Comparison of ENCODE assay signal across 21 mouse cellular contexts in the genomic region with DNA sequence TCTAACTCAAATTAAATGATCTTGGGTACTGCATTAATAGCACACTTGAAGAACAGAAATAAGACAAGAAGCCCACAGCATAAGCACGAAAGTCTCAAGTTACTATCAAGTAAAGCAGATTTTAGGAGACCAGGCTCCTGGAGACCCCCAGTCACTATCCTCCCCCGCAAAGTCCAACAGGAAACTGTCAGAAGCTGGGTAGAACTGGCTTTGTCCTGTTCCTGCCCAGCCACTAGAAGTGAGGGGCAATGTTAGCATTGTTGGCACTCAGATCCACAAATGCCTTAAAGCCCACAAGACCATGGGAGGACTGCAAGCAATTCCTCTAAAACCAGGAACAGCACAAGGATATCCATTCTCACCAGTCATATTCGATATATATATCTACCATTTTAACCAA.
"Had no signal": no experiment of that assay in that cellular context is flagged by ENCODE, and none has a peak within 500 bp of the region (broad histone marks: within the 10 kb centered on the region; RNA-seq: fewer than 3 reads in every experiment).

No protein-coding gene starts in this region.

- H3K9me3 ChIP-seq: lung, embryonic 15.5 days; megakaryocyte, embryonic 14.5 days; midbrain, embryonic 12.5 days; neural tube, embryonic 13.5 days; neural tube, embryonic 15.5 days had no signal

- H3K4me3 ChIP-seq: lung, embryonic 15.5 days; megakaryocyte, embryonic 14.5 days; midbrain, embryonic 12.5 days; neural tube, embryonic 13.5 days; neural tube, embryonic 15.5 days had no signal

- ATAC-seq: liver, postnatal 0 days; lung, postnatal 0 days; midbrain, embryonic 16.5 days had no signal

- H3K27me3 ChIP-seq: lung, embryonic 15.5 days; megakaryocyte, embryonic 14.5 days; midbrain, embryonic 12.5 days; neural tube, embryonic 13.5 days; neural tube, embryonic 15.5 days had no signal

- DNase-seq: liver, postnatal 0 days; lung, adult 2 months; lung, postnatal 14 days; lung, postnatal 36 days; midbrain, embryonic 14.5 days; retina, postnatal 1 day; right cerebral cortex, adult 18-20 months; right cerebral cortex, postnatal 25 days; right cerebral cortex, postnatal 4 days; spleen, adult 18-20 months; thymus, adult 18-20 months; thymus, postnatal 14 days; thymus, postnatal 36 days had no signal

- H3K4me2 ChIP-seq: lung, embryonic 15.5 days; midbrain, embryonic 12.5 days; neural tube, embryonic 13.5 days; neural tube, embryonic 15.5 days had no signal

- H3K4me1 ChIP-seq: megakaryocyte, embryonic 14.5 days; midbrain, embryonic 12.5 days; neural tube, embryonic 15.5 days had no signal

- H3K36me3 ChIP-seq: lung, embryonic 15.5 days; midbrain, embryonic 12.5 days; neural tube, embryonic 13.5 days; neural tube, embryonic 15.5 days had no signal

- H3K9ac ChIP-seq: liver, postnatal 0 days; lung, embryonic 15.5 days; midbrain, embryonic 12.5 days; neural tube, embryonic 13.5 days; neural tube, embryonic 15.5 days had no signal

- H3K27ac ChIP-seq: lung, embryonic 15.5 days; macrophage; midbrain, embryonic 12.5 days; neural tube, embryonic 13.5 days; neural tube, embryonic 15.5 days had no signal
